Mouse (Mus musculus): ENCODE data around the gene Xxylt1. TPM values are rescaled to one million over a fixed set of nuclear protein-coding genes. Genes with fewer than 3 reads are reported as not detected.

Xxylt1 gene
- polyA plus RNA-seq, 1 experiment, result 10.6 TPM

GRCm38 (mm10) chr16:30969266-30970064 lies 111.8 kb downstream of the Xxylt1 start:
- DNase-seq (ENCODE audit: low read depth, low spot score), result peak; percentile 55
- WGBS, result 40% methylated on average over 18 of the region's 18 CpGs

DNA sequence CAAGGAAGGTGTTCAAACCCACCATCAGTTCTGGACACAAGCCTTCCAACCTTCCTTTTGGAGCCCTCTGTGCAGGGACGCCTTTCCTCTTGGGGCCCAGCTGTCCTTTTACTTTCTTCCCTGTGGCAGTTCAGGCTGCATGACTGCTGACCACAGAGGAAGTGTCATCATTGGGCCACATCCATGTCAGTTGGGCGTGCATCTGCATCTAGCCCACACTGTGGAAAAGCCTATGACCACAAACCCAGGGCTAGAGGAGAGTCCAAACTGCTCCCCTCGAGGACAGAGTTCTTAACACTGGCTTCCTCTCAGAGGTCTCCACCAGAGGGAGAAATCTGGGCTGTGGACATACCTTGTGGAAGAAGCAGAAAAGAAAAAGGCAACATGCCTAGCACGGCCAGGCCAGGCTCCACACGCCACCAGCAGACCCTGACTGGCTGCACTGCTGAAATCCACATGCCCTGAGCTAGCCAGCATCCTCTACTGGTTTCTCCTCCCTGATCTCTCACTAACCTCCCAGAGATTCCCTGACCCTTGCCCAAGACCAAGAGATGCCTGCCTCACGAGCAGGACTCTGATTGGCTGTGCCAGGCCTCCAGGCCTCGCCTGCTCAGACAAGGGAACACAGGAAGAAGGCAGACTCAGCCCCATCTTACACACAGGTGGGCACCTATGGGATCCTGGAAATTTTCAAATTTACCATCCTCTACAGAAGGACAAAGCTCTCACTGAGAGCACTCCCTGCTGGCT lies 112.7 kb downstream of the Xxylt1 start:
- 77% methylated on average over 7 of the region's 7 CpGs for WGBS
- DNase-seq (ENCODE audit: low read depth, low spot score), result no peak

DNA sequence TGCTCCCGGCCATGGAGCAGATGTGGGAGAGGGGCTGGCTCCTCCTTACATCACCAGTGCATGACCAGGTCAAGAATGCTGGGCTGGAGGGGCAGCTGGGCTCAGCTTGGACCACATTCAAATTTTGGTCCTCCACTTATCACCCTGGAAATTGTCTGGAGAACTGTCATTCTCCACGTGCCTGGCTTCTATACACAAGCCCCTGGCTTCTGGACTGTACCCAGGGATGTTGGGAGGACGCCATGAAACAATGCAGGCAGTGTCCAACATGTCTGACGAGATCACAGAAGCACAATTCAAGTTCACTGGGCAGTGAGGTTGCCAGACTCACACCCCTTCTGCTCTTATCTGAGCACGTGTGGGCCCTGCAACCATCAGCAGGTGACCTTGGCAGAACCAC lies 114.5 kb downstream of the Xxylt1 start:
- no peak for DNase-seq (ENCODE audit: low read depth, low spot score)
- whole genome bisulfite sequencing, result 73% methylated on average over 5 of the region's 5 CpGs

DNA sequence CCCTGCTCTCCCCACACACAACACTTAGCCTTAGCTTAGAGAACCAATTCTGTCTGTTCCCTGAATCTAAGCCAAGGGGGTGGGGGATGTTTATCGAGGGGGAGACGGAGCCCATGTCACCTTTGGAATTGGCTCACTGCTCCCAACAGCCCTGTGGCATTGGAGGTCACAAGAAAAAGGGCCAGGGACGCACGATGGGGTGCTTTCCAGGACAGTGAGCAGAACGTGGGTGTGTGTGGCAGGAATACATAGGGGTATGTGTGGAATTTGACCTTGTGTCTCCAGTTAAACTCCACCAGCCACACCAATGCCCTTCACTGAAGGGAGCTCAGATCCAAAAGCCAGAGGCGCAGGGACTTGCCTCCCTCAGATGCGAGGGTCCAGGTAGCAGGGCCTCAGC lies 116.3 kb downstream of the Xxylt1 start:
- 70% methylated on average over 7 of the region's 7 CpGs for WGBS
- DNase-seq (ENCODE audit: low read depth, low spot score), result no peak

- WGBS, result 87% methylated on average over 6 of the region's 6 CpGs
- DNase-seq (ENCODE audit: low read depth, low spot score), result no peak
These were observed 116.8 kb downstream of the Xxylt1 start for GRCm38 (mm10) chr16:30964411-30964810.

DNA sequence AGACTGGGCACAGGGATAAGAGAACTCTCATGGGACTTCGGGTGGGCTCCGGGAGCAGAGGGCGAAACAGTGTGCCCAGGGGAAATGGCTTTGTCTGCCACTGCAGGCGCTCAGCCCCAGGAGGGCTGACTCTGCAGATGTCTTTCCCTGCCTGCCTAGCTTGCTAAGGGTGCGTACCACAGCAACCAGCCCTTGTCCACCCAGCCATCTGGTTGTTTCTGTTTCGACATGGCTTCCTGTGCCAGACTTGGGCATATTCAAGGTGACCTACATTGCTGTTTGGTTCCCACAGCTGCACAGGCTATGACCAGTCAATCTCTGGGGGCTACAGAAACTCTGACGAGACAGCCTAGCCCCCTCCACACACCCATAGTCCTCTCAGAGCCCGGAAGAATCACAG lies 118.7 kb downstream of the Xxylt1 start:
- no peak for DNase-seq (ENCODE audit: low read depth, low spot score)
- WGBS, result 83% methylated on average over 8 of the region's 8 CpGs

DNA sequence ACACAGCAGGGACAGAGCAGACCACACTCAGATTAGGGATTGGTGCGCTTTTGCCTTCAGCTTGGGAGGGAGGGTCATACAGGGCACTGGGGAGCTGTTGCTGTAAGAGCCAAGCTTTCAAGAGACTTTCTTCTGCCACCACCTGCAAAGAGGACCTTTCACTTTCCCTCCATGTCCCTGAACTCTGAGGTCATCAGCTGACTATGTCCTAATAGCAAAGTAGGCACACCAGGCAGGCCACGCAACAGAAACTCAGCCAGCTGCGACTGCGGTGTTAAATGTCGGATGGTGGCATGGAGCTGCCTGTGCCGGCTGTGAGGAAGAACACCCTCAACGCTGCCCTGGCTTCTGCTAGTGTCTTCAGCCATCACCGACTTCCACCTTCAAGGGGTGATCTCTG lies 120.1 kb downstream of the Xxylt1 start:
- DNase-seq (ENCODE audit: low read depth, low spot score), result no peak
- 94% methylated on average over 8 of the region's 8 CpGs for WGBS

DNA sequence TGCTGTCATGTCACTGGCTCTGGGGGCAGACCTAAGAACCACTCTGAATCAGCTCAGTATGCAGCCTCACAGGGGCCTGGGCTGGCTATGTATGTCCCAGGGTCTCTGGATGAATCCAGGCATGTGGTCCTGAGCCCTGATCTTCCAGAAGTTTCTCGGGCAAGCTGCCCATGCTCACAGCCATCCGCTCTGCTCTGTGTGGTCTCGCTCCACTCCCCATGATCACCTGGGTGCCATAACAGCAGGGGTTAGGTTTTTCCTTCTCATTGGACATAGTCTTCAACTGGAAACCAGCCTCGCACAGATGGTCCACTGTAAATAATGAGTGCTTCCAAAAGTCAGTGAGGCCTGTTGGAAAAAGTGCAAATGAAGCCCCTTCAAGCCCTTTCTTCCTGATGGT lies 121.0 kb downstream of the Xxylt1 start:
- WGBS, result 88% methylated on average over 4 of the region's 4 CpGs
- no peak for DNase-seq (ENCODE audit: low read depth, low spot score)

- 50% methylated on average over 12 of the region's 12 CpGs for WGBS
- no peak for DNase-seq (ENCODE audit: low read depth, low spot score)
These were observed 121.5 kb downstream of the Xxylt1 start for GRCm38 (mm10) chr16:30959692-30960091.

DNA sequence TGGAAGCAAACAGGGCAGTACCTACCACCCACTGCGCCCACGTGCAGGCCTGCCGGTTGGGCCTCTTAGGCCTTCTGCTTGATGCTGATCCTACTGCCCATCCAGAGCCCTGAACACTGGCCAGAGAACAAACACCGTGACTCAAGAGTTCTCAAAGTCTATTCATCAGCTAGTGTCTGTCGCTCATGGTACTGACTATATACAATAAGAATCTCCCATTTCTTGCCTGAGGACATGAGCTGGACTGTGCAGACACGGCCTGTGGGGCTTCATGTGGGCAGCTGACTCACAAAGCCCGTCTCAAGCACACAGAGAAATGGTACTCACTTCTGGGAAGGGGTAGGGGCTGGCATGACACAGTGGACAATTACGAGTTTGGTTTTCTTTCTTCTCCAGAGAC lies 125.1 kb downstream of the Xxylt1 start:
- WGBS, result 91% methylated on average over 8 of the region's 8 CpGs
- DNase-seq (ENCODE audit: low read depth, low spot score), result no peak

DNA sequence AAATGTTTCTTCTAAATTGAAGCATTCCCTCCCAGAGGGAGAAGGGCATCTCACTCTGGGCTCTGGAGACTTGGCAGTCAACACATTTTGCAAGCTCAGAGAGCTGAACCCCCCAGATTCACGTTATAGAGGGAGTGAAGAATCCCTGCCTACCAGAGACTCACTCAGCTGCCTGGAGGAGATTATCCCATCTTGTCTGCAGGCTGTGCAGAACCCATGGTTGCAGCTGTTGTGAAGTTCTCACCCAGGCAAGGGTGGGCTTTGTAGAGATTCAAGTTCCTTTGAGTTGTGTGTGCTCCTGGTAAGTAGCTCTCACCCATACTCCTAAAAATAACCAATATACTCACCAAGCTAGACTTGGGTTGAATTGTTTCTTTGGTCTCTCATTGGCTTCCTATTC lies 132.6 kb downstream of the Xxylt1 start:
- no peak for DNase-seq (ENCODE audit: low read depth, low spot score)
- WGBS, result 76% methylated on average over 1 of the region's 1 CpGs

DNA sequence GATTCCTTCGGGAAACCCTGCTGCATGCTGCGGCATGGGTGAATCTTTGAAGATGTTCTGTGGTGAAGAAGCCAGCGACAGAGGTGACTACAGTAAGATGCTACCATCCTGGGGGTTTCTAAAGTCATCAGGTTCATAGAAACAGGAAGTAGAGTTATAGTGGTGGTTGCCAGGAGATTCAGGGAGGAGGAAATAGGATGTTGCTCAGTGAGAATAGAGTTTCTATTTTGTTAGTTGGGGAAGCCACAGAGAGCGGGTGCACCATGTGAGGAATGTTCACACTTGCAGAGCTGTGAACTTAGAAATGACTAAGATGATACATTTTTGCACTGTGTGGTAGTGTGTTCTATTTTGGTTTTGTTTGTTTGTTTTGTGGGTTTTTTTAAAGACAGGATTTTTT lies 133.0 kb downstream of the Xxylt1 start:
- WGBS, result 80% methylated on average over 4 of the region's 4 CpGs
- no peak for DNase-seq (ENCODE audit: low read depth, low spot score)

DNA sequence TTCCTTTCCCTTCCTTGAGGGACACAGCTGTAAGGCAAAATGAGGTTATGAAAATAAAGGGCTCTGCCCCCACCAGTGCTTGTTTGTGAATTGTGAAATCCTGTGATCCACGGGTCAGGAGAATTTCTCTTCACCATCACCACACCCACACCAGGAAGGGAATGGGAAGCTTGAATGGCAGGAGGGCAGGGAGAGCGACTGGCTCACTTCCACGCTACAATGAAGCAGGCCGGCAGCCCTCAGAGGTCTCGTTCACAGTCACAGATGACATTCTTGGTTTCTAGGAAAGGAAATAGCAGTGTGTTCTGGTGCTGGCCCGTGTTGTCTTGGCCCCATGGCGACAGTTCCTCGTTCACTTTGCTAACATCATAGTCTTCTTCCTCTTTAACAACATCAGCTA lies 136.3 kb downstream of the Xxylt1 start:
- WGBS, result 34% methylated on average over 8 of the region's 8 CpGs
- no peak for DNase-seq (ENCODE audit: low read depth, low spot score)

DNA sequence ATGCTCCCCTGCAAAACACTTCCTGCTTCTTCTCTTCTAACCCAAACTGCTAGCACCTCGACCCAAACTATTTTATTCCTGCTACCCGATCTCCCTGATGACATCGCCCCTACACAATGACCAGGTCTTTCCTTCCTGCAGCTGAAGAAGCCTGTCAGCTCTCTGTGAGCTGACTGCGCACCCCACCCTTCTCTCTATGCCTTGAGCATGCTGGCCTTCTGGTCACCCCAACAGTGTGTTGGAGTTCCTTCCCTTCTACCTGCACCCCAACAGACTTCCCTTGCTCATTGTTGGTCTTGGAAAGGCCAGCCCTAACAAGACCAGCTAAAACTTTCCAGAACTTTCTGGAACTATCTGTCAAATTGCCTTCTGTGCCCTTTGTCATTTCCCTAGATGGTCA lies 137.3 kb downstream of the Xxylt1 start:
- no peak for DNase-seq (ENCODE audit: low read depth, low spot score)
- whole genome bisulfite sequencing, result 77% methylated on average over 4 of the region's 4 CpGs

- DNase-seq (ENCODE audit: low read depth, low spot score), result no peak
- WGBS, result 83% methylated on average over 2 of the region's 2 CpGs
These were observed 140.5 kb downstream of the Xxylt1 start for GRCm38 (mm10) chr16:30940699-30941098.

- DNase-seq (ENCODE audit: low read depth, low spot score), result no peak
- 36% methylated on average over 3 of the region's 3 CpGs for WGBS
These were observed 141.3 kb downstream of the Xxylt1 start for GRCm38 (mm10) chr16:30939903-30940302.

GRCm38 (mm10) chr16:30939210-30939609 lies 142.0 kb downstream of the Xxylt1 start:
- 85% methylated on average over 8 of the region's 8 CpGs for WGBS
- DNase-seq (ENCODE audit: low read depth, low spot score), result no peak

DNA sequence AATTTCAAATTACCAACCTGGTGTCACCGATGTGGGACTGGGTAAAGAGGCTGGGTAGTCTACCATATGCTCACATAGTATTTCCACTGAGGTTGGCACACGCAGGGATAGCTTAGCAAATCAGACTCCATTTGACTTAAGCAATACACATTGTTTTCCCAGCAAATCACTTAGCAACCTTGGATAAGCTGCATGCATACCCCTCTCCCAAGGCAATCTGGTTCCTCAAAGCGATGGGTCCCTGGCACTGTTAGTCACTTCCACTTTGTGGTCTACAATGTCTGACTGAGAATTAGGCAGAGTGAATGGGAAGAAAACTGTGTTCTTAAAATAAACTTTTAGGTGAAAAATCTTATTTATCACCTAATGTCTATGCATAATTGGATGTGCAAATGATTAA lies 142.6 kb downstream of the Xxylt1 start:
- 90% methylated on average over 3 of the region's 3 CpGs for WGBS

DNA sequence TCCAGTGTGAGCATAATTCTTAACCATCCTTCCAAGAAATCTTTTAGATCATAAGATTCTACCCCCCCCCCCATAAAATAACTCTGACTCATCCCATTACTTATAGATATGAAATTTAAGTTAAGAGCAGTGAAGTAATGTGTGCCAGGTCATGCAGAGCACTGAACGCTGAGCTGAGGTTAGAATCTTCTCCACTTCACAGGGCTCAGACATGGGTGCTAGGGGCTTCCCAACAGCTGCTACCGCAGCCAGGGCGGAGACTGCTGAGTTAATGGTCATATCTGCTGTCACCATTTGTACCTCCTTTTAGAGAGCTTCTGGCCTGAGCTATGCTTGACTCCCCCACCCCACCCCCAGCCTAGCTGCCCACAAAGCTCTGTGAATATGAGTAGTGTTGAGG lies 143.6 kb downstream of the Xxylt1 start:
- WGBS, result 93% methylated on average over 3 of the region's 3 CpGs

More for the DNA sequence above, 142.6 kb downstream of the Xxylt1 start:
- DNase-seq (ENCODE audit: low read depth, low spot score), result no peak

DNA sequence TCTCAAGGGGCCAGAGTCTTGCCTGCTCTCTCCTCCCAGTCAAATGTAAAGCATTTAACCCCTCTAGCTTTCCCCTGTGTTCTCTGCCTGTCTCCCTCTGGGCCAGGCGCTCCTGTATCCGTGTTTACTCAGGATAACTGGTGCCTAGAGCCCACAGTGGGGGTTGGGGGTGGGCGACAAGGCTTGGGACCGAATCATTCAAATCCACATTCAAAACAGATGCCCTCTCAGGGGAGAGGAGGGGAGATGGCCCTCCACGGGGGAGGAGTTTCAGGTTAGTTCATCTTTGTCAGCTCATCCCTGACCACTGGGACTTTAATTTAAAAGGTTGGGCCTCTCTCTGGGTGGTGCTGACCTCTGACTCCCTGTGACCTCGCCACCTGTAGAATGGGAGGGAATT lies 144.8 kb downstream of the Xxylt1 start:
- DNase-seq (ENCODE audit: low read depth, low spot score), result no peak
- WGBS, result 73% methylated on average over 6 of the region's 6 CpGs

More for the DNA sequence above, 143.6 kb downstream of the Xxylt1 start:
- no peak for DNase-seq (ENCODE audit: low read depth, low spot score)

GRCm38 (mm10) chr16:30936012-30936461 lies 145.2 kb downstream of the Xxylt1 start:
- 89% methylated on average over 7 of the region's 7 CpGs for WGBS
- no peak for DNase-seq (ENCODE audit: low read depth, low spot score)

All from large intestine, adult 2 months (tissue).